Mouse (Mus musculus) adrenal gland (tissue): ENCODE measurements around the gene Plek.
"Not testable (repeated sequence)": the region's sequence is repeated elsewhere in the genome, so short reads cannot be mapped to it uniquely, and the experiment has no call there.

Source experiments
- intact Hi-C: fragments of 180-260 bp; cut with DNase I; formaldehyde crosslinking; loops from one replicate; pipeline ENCODE4 v1.15.1; 2025
- long read RNA-seq, 2 experiments: library from polyadenylated mRNA; unstranded; transcript quantifications; one replicate each; pipeline ENCODE4 v2.0.0; 2020; ENCODE audit warnings: borderline replicate concordance in 1 of 2; ENCODE audit not compliant: insufficient replicate concordance in 1 of 2

Gene Plek
- long read RNA-seq, experiment 1, full-length matches to known transcripts = 3 of 4 reads
- long read RNA-seq, experiment 1, partial matches to known transcripts = 1 of 4 reads
- long read RNA-seq, experiment 1, other reads (novel, unspliced or antisense) = 0 of 4 reads
- long read RNA-seq, experiment 2, full-length matches to known transcripts = 1 of 3 reads
- long read RNA-seq, experiment 2, partial matches to known transcripts = 0 of 3 reads
- long read RNA-seq, experiment 2, other reads (novel, unspliced or antisense) = 2 of 3 reads

DNA sequence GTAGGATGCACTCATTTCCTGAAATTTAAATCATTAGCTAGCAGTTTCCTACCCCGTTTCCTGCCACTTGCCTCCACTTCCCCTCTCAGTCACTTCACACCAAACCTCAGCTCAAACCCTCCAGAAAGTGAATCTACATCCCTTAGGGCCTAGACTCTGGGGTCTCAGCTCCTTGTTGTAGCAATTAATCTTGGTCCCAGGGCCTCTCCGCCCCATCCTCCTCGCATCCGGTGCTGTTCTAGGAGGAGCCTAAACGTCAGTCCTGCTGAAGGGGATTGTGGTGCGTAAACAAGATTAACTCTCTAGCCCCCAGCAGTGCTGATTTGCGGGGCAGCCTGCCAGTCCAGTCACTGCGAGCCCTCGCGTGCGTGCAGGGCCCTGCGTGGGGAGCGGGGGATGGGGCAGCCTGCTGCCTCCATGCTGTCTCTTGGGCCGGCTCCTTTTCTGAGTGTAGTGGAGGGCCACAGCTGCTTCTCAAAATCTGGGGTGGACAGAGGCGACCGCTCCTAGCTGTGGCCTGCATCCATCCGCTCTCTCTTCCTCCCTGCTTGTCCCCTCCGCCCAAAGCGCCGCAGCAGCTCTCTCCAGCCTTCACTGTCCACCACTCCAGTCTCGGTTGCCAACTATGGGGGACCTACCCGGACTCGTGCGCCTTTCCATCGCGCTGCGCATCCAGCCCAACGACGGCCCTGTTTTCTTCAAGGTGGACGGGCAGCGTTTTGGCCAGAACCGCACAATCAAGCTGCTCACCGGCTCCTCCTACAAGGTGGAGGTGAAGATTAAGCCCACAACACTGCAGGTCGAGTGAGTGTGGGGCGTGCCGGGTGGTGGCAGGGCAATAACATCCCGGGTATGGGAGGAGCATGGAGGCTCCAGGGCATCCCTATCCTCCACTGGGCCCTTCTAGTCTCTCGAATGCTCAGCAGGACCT, at the start of gene Plek, which contains the start of gene Cnrip1:
Plek (minus strand) TSS at position 837 of the 931 bp plus-strand sequence.
Cnrip1 (plus strand) TSS at position 42 of the 931 bp plus-strand sequence.
- intact Hi-C loops = no loop called here

DNA sequence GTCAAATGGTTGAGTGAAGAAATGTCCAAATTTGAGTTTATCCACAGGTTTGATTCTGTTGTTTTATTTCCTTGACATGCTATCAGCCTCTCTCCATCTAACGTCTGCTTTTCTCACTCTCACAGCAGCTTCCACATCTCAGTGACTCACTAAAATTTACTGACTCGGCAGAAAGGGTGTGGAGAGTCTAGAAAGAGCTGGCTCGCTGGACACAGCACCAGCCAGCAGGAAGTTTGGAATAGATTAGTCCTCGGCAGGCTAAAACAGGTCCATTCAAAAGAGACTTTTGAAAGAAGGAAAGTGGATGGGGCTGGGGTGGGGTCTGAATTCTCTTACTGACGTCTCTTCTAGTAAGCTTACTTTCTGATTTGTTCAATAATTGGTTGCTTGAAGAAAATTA, 33.9 kb upstream of the Plek start:
- intact Hi-C loops = loop anchor here (10.0 kb wide), 1 partner anchor 129 kb away; the partner anchor contains the start of gene Pno1

GRCm38 (mm10) chr11:17083866-17084265, 31.7 kb upstream of the Plek start:
- intact Hi-C loops = loop anchor here (10.0 kb wide), 1 partner anchor 131 kb away; the partner anchor contains the start of gene Pno1

DNA sequence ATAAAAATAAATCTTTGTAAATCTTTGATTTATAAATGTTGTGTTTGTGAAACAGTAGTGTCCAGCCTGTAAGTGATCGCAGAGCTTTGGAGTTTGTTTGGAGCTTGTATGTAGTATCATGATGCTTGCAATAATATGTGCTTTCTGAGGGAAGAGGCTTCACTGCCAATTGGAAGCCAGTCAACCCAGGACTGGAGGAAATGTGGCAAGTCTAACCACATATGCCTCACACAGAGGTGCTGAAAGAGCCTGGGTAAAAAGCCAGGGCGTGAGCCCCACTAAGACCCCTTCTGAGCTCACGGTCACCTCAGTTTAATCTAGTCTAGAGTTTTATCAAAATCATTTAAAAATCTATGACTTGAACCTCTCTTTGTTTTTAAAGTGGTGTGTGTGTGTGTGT, 31.3 kb upstream of the Plek start:
- intact Hi-C loops = loop anchor here (10.0 kb wide), 1 partner anchor 131 kb away; the partner anchor contains the start of gene Pno1

- intact Hi-C loops = loop anchor here (10.0 kb wide), 1 partner anchor 132 kb away; the partner anchor contains the start of gene Pno1
Observed at GRCm38 (mm10) chr11:17082953-17083352, 30.8 kb upstream of the Plek start.

GRCm38 (mm10) chr11:17082086-17082485, 29.9 kb upstream of the Plek start:
- intact Hi-C loops = loop anchor here (10.0 kb wide), 1 partner anchor 133 kb away; the partner anchor contains the start of gene Pno1

- intact Hi-C loops = no loop called here
Observed at GRCm38 (mm10) chr11:17075656-17076055, 23.5 kb upstream of the Plek start.

DNA sequence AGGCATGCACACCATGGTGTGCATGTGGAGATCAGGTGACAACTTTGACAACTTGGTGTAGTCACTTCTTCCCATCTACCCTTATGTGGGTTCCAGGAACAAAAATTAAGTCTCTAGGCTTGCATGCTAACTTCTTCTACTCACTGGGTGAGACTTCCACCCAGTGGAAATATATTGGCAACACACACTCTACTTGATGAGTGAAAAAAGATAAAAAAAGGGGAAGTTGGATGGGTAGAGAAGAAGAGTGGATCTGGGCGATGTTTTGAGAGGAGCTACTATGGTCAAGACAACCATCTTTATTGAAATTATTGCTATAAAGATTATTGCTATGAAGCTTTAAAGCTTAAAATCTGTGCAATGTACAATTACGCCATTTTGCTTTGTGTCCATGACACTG, 17.2 kb upstream of the Plek start:
- intact Hi-C loops = not testable (repeated sequence)

DNA sequence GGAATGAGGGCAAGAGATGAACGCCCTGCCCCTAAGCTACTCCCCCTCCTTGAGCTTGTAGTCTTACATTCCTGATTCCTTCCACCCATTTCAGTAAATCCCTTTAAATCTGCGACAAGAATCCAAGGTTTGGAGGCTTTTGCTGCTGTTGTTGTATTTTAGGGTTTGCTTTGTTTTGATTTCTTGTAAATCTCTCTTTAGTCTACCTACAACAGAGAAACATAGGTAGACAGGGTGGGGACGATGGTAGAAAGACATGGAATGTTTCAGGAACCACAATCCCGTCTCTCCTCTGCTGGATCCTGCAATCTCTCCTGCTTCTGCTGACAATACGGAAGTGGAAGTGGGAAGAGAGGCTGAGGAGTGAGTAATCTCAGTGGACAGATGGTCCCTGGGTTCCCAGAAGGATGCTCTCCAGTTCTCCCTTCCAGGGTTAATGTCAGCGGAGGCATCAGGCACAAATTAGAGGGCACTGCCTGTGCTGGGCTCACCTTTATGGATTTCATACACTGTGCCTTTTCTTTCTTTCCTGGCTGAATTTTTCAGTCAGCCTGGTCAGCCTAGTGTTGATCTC, 382 bp upstream of the Plek start:
- intact Hi-C loops = no loop called here

DNA sequence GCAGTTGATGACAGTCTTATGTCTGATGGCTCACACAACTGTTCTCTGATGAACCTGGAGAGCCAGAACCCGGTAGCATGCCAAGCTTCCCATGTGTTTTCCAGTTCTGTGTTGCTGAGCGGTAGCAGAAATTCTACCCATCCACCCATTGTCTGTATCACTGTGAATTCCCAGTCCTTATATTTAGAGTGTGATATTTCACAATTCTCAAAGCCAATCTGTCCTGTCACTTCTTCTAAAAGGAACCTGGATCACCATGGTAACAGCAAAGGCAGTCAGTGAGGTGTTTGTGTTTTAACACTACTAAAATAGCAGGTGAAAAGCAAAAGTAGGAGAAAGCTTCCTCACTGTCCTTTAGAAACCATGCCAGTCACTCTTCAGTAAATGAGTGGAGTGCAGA, 6.4 kb downstream of the Plek start:
- intact Hi-C loops = no loop called here

DNA sequence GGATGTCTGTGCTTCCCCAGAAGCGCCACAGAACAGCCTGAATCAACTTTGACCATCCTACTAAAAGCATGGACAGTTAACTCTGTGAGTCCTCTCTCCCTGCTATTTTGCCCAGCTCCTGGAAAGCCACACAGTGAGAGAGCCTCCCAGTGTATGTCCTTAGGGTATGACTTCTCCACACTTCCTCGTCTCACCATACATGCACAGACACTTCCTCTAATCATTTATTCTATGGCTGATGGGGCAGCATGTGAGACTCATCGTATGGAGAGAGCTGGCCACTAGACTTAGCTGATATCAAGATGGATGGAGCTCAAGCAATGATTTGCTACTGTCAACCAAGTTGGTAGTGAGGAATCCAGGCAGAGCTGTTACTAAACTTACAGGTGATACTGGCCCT, 28.2 kb downstream of the Plek start:
- intact Hi-C loops = no loop called here

DNA sequence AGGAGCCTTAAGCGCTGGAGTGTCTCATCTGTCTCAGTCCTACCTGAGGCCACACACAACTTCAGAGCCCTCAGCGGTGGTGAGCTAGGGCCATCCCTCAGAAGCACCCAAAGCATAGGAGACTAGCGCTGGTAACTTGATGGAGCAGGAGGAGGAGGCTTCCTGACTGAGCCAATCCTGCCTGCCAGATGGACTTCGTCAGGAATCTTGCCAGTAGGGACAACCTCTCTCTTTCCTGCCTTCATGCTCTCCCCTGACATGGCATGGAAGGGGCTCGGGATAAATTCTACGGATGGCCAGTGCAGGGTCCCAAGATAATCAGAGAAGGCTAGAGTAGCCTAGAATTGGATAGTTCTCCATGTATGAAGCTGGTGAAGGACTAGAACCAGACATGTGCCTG, 29.0 kb downstream of the Plek start:
- intact Hi-C loops = no loop called here

DNA sequence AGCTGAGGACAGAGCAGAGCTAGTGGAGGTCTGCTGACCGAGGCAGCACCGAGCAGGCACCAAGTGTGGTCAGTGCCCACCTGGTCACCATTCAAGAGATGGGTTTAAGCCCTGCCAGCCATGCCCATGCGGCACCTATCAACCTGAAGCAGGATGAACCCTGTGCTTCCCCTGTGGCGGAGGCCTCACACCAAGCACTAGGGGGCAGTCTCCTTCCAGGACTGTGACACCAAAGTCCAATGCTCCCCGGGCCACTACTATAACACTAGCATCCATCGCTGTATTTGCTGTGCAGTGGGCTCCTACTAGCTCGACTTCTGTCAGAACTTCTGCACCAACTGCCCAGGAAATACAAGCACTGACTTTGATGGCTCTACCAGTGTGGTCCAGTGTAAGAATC, 32.9 kb downstream of the Plek start:
- intact Hi-C loops = no loop called here

GRCm38 (mm10) chr11:17012948-17013347, 39.2 kb downstream of the Plek start:
- intact Hi-C loops = loop anchor here (5.0 kb wide), 1 partner anchor 46 kb away; no protein-coding TSS in a partner anchor

DNA sequence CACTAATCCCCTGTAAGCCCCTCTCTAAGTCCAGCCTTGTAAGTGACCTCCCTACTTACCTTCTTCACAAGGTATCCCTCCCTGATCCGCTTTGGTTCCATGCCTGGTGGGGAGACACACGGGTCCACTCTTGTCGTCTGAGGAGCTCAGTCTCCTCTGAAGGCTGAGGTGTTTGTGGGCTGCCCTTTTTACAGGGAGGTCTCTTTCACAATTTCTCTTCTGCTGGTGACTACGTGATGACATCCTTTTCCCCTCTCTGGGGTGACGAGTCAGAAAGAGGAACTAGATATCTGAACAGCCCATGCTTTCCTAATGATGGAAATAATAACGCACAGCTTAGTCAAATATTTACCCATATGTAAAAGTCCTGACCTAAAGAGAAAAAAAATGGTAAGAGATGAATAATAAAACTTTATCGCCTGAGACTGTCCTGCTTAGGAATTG, 43.7 kb downstream of the Plek start:
- intact Hi-C loops = no loop called here

DNA sequence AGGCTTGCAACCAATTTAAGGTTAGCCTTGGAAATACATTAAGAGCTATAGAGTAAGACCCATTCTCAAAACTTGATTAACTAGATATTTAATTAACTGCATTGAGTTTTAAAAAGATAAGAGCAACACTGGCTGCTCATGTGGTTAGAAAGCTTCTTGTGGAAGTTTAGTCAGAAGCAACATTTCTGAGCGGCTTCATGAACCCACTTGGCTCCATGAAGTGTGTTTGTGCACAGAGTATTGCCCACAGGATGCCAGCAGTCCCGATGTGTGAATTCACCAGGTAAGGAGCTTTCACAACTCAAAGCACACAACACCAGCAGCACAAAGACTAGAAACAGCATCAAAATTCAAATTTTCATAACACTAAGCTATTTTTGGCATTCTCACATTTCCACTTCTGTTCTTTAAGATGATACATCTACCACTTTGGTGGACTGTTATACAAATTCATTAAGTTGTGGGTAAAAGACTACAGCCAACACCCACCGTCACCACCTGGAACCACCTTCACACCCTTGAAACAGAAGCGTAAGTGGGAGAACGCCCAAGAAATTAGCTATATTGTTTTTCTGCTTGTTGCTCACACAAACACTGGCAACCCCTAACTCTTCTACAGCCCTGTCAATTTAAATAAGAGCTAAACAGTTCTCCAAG, 44.5 kb downstream of the Plek start:
- intact Hi-C loops = no loop called here

DNA sequence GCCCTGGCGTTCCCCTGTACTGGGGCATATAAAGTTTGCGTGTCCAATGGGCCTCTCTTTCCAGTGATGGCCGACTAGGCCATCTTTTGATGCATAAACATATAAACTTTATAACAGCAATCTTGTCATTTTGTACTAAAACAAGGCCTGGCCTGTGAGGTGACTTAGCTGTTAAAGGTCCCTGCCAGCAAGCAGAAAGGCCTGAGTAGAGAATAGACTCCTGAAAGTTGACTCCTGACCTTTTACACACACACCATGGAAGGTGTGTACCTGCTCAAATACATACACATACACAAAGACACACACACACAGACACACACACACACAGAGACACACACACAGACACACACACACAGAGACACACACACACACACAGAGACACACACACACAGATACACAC, 45.7 kb downstream of the Plek start:
- intact Hi-C loops = not testable (repeated sequence)

- intact Hi-C loops = no loop called here
Observed at GRCm38 (mm10) chr11:17004899-17005846, 47.0 kb downstream of the Plek start.

- intact Hi-C loops = no loop called here
Observed at GRCm38 (mm10) chr11:17003757-17004156, 48.4 kb downstream of the Plek start.
